Mouse (Mus musculus) cerebellum, adult 2 months (tissue): ENCODE results near the gene Prkag2.
A peak's percentile ranks its signal among the peaks of the same experiment; 100 is the strongest.

Source experiments
- CTCF ChIP-seq: fragments of 200-500 bp; IDR thresholded peaks from 2 replicates; pipeline ENCODE4 v1.5.1; 2011; ENCODE audit warnings: low read depth, mild to moderate bottlenecking, control low read depth, low read length, moderate library complexity, borderline replicate concordance; ENCODE audit not compliant: insufficient read depth
- POLR2A ChIP-seq: fragments of 200-500 bp; IDR thresholded peaks from 2 replicates; pipeline ENCODE4 v1.6.1; 2011; ENCODE audit warnings: low read length, control low read depth, borderline replicate concordance; ENCODE audit not compliant: insufficient read depth

DNA sequence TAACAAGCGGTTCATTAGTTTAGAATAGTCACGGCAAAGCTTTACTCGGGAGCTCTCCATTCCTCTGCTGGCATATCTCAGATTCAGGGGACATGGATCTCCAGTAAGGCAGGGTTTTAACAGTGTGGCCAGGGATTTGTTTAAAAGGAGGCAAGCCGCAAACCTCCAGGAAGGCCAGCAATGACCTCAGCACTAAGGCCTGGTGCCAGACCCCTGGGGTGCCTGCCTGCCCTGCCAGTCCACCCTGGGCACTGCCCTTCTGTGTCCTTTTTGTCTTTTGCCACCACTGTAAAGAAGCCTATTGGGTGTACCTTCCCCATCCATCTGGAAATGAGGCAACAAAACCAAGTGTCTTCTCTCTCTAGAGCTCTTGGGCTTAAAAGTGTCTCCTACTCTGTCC, 226.3 kb downstream of the Prkag2 start:
- TF ChIP-seq CTCF, result no peak
- TF ChIP-seq POLR2A, result peak; percentile 22; the same call in 1 of the 2 replicates
